Mouse (Mus musculus) kidney, adult 2 months (tissue): Measurements from ENCODE around the gene Tenm4. TPM values are rescaled to one million over a fixed set of nuclear protein-coding genes. Genes with fewer than 3 reads are reported as not detected.

Experiments used
- DNase-seq: peaks from one replicate; pipeline ENCODE4 v3.0.0; 2021
- H3K27ac ChIP-seq: fragments of 200-500 bp; 2 replicates; pipeline ENCODE4 v1.5.1; 2012; ENCODE audit warnings: low read depth, low read length, control low read depth, inconsistent platforms; ENCODE audit not compliant: insufficient read depth
- H3K27me3 ChIP-seq: fragments of 200-500 bp; replicated peaks from 2 replicates; pipeline ENCODE4 v1.6.1; 2012; ENCODE audit warnings: mild to moderate bottlenecking, moderate library complexity, low read length, inconsistent platforms; ENCODE audit not compliant: control insufficient read depth, insufficient read depth
- H3K36me3 ChIP-seq: fragments of 200-500 bp; 2 replicates; pipeline ENCODE4 v1.6.1; 2012; ENCODE audit warnings: mild to moderate bottlenecking, moderate library complexity, low read length, inconsistent platforms; ENCODE audit not compliant: control insufficient read depth, insufficient read depth
- H3K4me1 ChIP-seq: fragments of 200-500 bp; 2 replicates; pipeline ENCODE4 v1.6.1; 2011; ENCODE audit warnings: low read length; ENCODE audit not compliant: control insufficient read depth, insufficient read depth
- H3K4me3 ChIP-seq: fragments of 200-500 bp; 2 replicates; pipeline ENCODE4 v1.5.1; 2011; ENCODE audit warnings: mild to moderate bottlenecking, low read depth, low read length, control low read depth; ENCODE audit not compliant: insufficient read depth
- CTCF ChIP-seq: fragments of 200-500 bp; conservative IDR thresholded peaks from 2 replicates; pipeline ENCODE4 v1.5.1; 2011; ENCODE audit warnings: low read depth, mild to moderate bottlenecking, control low read depth, low read length, moderate library complexity, mixed read lengths; ENCODE audit not compliant: insufficient read depth, insufficient read length
- POLR2A ChIP-seq: fragments of 200-500 bp; IDR thresholded peaks from one replicate; pipeline ENCODE4 v1.6.1; 2011; ENCODE audit warnings: low read depth, low read length, control low read depth
- WGBS: fragments of 180-500 bp; shearing (Covaris S2); methylation state at CpG from one replicate; pipeline ENCODE4 v1.1.7; 2018; 5-methylcytosine and 5-hydroxymethylcytosine counted together
- polyA plus RNA-seq: library from polyadenylated mRNA; depleted of rRNA; stranded (reverse); fragments of >200 nt; gene quantifications from 2 replicates; pipeline ENCODE4 v1.2.3, GENCODE M21; 2012

Tenm4 gene
- polyA plus RNA-seq, 1 experiment: 3.3 TPM

DNA sequence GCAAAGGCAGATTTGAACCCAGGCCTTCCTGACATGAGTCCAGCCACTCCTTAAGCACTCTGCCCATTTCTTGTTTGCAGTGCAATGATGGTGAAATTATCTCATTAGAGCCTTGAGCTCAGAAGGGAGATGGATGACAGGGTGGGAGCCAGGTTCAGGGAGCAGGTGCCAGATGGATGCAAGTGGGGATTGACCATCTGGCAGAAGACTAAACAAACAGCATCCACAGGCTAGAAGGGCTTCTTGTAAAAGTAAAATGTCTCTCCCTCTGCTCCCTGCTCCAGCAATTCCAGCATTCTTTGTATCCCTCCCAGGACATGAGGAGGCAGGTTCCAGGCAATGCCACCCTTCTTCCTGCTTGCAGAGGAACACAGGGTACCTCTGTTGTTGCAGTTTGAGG is 165.3 kb downstream of the Tenm4 start:
- H3K27me3 ChIP-seq: no peaks in the 10 kb centered on the region
- DNase-seq: no peak
- TF ChIP-seq POLR2A (no peak), CTCF (no peak)
- H3K27ac ChIP-seq: no peak overlapping the region
- H3K4me3 ChIP-seq: no peak overlapping the region
- no peaks in the 10 kb centered on the region for H3K36me3 ChIP-seq
- H3K4me1 ChIP-seq: no peaks in the 10 kb centered on the region

DNA sequence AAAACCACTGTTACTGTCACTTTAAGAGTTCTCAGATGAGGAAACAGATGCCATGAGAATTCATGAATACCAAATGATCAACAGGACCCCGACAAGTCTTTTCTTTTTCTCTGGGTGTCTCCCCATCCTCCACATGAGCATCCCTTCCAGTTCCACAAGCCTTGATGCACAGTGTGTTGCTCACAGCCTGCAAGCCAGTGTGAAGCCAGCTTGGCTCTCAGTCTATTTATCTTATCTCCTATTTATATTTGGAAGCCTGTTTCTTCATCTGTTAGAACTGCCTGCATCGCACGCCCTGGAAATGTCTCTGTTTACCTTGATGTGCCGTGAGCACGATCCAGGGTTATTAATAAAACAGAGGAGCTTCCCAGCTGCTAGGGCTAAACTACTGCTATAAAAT is 169.8 kb downstream of the Tenm4 start:
- TF ChIP-seq CTCF: no peak
- TF ChIP-seq POLR2A: no peak
- Histone ChIP-seq H3K4me1 (no peaks in the 10 kb centered on the region), H3K27me3 (no peaks in the 10 kb centered on the region), H3K36me3 (no peaks in the 10 kb centered on the region), H3K27ac (no peak overlapping the region), H3K4me3 (no peak overlapping the region)
- 81% methylated on average over 5 of the region's 5 CpGs for WGBS
- no peak for DNase-seq

DNA sequence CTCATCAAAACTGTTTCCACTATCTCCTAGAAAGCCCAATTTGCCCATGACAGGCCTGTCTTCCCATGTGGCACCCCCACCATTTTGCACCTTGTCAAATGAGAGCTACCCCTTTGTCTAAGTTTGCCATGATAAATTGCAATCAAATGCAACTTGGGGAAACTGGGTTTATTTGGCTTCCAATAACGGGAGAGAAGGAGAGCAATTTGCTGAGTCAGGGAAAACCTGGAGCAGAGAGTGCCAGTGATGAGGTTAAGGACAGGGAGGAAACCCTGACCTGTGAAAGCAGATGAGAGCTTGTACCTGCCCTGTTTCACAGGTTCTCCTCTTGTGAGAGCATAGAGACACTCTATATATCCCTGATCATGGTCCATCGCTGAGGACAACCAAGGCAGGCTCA is 170.4 kb downstream of the Tenm4 start:
- no peaks in the 10 kb centered on the region for H3K36me3 ChIP-seq
- H3K27me3 ChIP-seq: no peaks in the 10 kb centered on the region
- H3K27ac ChIP-seq: no peak overlapping the region
- H3K4me3 ChIP-seq: no peak overlapping the region
- no peak for DNase-seq
- 81% methylated on average over 2 of the region's 2 CpGs for WGBS
- no peaks in the 10 kb centered on the region for H3K4me1 ChIP-seq
- TF ChIP-seq POLR2A: no peak
- no peak for TF ChIP-seq CTCF

DNA sequence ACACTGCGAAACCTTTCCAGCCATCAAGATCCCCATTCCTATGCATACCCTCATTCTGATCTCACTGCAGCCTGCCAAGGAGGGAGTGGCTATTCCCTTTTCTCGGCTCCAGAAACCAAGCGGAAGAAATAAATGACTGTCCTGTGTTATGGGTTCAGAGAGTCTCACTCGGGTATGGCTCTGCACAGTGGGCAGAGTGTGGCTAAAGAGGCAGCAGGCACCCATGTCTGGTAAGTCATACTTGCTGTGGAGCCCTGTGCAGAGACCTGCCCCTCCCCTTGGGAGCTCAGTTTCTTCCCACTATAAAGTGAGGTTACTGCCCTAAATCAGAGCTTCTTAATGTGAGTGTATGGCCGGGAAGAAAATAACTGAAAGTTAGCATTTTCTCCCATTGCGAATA is 171.9 kb downstream of the Tenm4 start:
- DNase-seq: no peak
- Histone ChIP-seq H3K36me3 (no peaks in the 10 kb centered on the region), H3K4me1 (no peaks in the 10 kb centered on the region), H3K27me3 (no peaks in the 10 kb centered on the region), H3K4me3 (no peak overlapping the region), H3K27ac (no peak overlapping the region)
- WGBS: 78% methylated on average over 6 of the region's 6 CpGs
- TF ChIP-seq CTCF: no peak
- TF ChIP-seq POLR2A: no peak

DNA sequence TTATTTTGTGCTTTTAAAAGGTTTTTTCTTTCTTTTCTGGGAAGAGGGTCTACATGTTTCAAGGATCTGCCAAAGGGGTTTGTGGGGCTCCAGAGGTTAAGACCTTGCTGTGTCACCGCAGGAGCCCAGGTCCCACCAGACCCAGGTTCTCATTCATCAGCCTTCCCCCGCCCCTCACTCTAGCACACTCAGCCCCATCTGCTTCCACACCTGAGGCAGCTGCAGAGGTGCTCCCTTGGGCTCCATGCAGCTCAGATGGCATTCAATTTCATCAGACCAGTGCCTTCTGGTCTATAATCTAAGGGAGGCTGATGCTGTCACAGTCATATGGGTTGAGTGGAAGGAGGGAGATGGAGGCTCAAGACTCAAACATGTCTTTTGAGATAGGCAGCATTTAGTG is 172.6 kb downstream of the Tenm4 start:
- Histone ChIP-seq H3K27ac (no peak overlapping the region), H3K27me3 (no peaks in the 10 kb centered on the region), H3K4me3 (no peak overlapping the region), H3K4me1 (no peaks in the 10 kb centered on the region), H3K36me3 (no peaks in the 10 kb centered on the region)
- WGBS: 96% methylated on average over 2 of the region's 2 CpGs
- DNase-seq: no peak
- no peak for TF ChIP-seq POLR2A

DNA sequence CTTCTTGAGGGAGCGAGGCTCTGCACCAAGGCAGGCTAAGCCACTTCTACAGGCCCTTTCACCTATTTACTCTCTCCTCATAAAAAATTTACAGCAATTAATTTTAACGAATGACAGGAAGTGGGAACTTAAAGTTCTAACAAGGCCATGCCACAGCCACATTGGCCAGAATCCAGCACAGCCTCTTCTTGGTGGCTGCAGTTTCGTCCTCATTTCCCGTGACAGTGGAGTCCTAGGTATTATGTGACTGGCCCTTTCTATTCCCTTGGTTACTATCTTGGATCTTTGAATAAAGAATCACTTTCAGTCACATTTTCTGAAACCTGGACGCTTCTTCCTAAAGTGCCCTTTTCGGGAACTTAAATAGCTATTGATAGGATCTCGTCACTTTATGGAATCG is 181.6 kb downstream of the Tenm4 start:
- TF ChIP-seq CTCF (no peak), POLR2A (no peak)
- DNase-seq: no peak
- H3K4me3 ChIP-seq: no peak overlapping the region
- H3K4me1 ChIP-seq: no peaks in the 10 kb centered on the region
- no peaks in the 10 kb centered on the region for H3K36me3 ChIP-seq
- H3K27me3 ChIP-seq: no peaks in the 10 kb centered on the region
- H3K27ac ChIP-seq: no peak overlapping the region
- 69% methylated on average over 8 of the region's 8 CpGs for WGBS

DNA sequence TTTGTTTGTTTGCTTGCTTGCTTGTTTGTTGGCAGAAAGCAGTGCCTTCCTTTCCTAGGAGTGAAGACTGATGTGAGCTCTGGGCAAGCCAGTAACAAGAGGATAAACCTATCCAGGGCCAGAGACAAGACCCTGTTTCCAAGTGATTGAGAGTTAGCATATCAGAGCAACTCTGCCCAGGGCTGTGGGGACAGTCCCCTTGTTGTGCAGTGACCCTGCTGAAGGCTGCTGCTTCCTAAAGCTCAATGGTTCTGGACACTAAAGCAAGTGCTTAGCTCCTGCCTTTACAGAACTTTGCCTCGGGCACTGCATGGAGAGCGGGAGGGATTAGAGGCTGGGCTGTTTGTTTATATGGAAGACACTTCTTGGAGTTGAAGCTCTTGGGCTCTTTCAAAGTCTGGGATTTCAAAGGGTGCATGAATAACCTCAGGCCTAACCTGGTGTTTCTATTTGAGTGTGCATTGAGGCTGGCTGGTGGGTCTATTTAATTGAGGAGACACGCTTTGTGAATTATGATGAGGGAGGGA is 185.3 kb downstream of the Tenm4 start:
- Histone ChIP-seq H3K27ac (no peak overlapping the region), H3K27me3 (no peaks in the 10 kb centered on the region), H3K36me3 (no peaks in the 10 kb centered on the region), H3K4me1 (no peaks in the 10 kb centered on the region), H3K4me3 (no peak overlapping the region)
- no peak for DNase-seq
- WGBS: 56% methylated on average over 2 of the region's 3 CpGs
- TF ChIP-seq CTCF (no peak), POLR2A (no peak)

DNA sequence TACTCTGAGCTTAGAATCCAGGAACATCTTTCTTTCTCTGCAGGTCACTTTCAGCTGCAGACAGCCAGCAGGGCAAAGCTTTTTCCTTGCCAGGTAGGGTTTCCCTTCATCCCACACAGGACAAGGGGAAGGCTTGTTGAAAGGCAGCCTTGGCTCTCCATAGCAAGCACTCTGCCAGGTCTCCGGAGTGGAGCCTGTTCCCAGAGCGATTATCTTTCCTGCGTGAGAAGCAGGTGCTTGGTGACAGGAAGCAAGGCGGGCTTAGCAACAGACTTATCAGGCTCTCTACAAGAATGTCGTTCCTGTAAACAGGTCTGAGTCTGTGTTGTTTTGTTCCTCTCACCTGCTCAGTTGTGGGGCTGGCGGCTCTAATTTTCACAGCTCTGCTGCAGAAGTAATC is 186.5 kb downstream of the Tenm4 start:
- no peak for TF ChIP-seq CTCF
- TF ChIP-seq POLR2A: no peak
- no peak overlapping the region for H3K27ac ChIP-seq
- 60% methylated on average over 6 of the region's 6 CpGs for WGBS
- H3K4me3 ChIP-seq: no peak overlapping the region
- H3K36me3 ChIP-seq: no peaks in the 10 kb centered on the region
- H3K4me1 ChIP-seq: no peaks in the 10 kb centered on the region
- H3K27me3 ChIP-seq: no peaks in the 10 kb centered on the region
- DNase-seq: no peak
